ENCODE assay signal across 9 mouse cellular contexts in the genomic region with DNA sequence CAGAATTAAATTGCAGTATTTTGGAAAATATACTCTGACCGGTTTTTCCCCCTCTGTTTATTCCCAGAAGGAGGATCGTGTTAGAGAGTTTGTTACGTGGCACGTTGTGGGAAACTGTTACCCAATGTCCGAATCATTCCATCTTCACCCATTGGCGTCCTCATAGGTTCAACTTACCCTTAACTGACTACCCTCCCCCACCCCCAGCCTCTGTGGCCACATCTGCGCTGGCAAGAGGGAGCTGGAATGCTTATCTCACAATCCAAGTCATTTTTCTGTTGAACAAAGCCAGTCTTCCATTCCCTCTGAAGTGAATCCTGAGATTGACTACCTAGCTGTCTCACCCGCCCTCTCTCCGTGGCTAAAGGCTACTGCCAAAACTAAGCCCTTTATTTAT. TPM values are rescaled to one million over a fixed set of nuclear protein-coding genes. Genes with fewer than 3 reads are reported as not detected.
DNase-seq lines count a peak whose midpoint lies in the region; ATAC-seq lines count a peak whose summit lies in the region.
"Had no signal": no experiment of that assay in that cellular context is flagged by ENCODE, and none has a peak within 500 bp of the region (broad histone marks: within the 10 kb centered on the region; RNA-seq: fewer than 3 reads in every experiment).

No protein-coding gene starts in this region.

- peak overlapping the region; percentile 66 for H3K4me3 ChIP-seq in kidney, embryonic 15.5 days (replicated peaks)
- H3K4me3 ChIP-seq in brown adipose tissue, adult 24 weeks (ENCODE audit: insufficient read depth, low read depth, low read length) = 0 out of 2 replicates have a peak overlapping the region, but pooled peaks have one; percentile 48
- H3K4me3 ChIP-seq in hindbrain, embryonic 15.5 days = no peak overlapping the region
- H3K4me3 ChIP-seq in midbrain, embryonic 16.5 days (ENCODE audit: low read depth, low read length) = no peak overlapping the region

- 0 out of 2 replicates have a peak overlapping the region, but pooled peaks have one; percentile 48 for H3K9ac ChIP-seq in kidney, embryonic 15.5 days
- no peak overlapping the region for H3K9ac ChIP-seq in hindbrain, embryonic 15.5 days
- H3K9ac ChIP-seq in midbrain, embryonic 16.5 days (ENCODE audit: low read depth, low read length) = no peak overlapping the region

- H3K4me2 ChIP-seq in kidney, embryonic 15.5 days = peak overlapping the region; percentile 89
- peak overlapping the region; percentile 54 for H3K4me2 ChIP-seq in hindbrain, embryonic 15.5 days
- peak overlapping the region; percentile 64; the same call in 1 of the 2 replicates for H3K4me2 ChIP-seq in midbrain, embryonic 16.5 days (ENCODE audit: low read length)

- no peaks in the 10 kb centered on the region; the same call in 1 of the 2 replicates for H3K27me3 ChIP-seq in kidney, embryonic 15.5 days
- peaks cover 34% of the 10 kb centered on the region for H3K27me3 ChIP-seq in hindbrain, embryonic 15.5 days
- peaks cover 42% of the 10 kb centered on the region for H3K27me3 ChIP-seq in midbrain, embryonic 16.5 days (ENCODE audit: control insufficient read depth, insufficient read depth, low read depth, low read length)

- WGBS in kidney, embryonic 15.5 days = 32% methylated on average over 9 of the region's 9 CpGs
- 24% methylated on average over 9 of the region's 9 CpGs for WGBS in hindbrain, embryonic 15.5 days
- 22% methylated on average over 9 of the region's 9 CpGs for WGBS in midbrain, embryonic 16.5 days

- peaks cover 56% of the 10 kb centered on the region for H3K4me1 ChIP-seq in kidney, embryonic 15.5 days
- no peaks in the 10 kb centered on the region for H3K4me1 ChIP-seq in brown adipose tissue, adult 24 weeks (ENCODE audit: control insufficient read depth, insufficient read depth, insufficient read length, low read length)
- peaks cover 28% of the 10 kb centered on the region for H3K4me1 ChIP-seq in hindbrain, embryonic 15.5 days (replicated peaks)
- H3K4me1 ChIP-seq in midbrain, embryonic 16.5 days (ENCODE audit: control insufficient read depth, insufficient read depth, low read length) = peaks cover 19% of the 10 kb centered on the region

- peak overlapping the region; percentile 87; the same call in 1 of the 2 replicates for H3K27ac ChIP-seq in kidney, embryonic 15.5 days
- H3K27ac ChIP-seq in brown adipose tissue, adult 24 weeks (replicated peaks; ENCODE audit: low read depth, low read length) = no peak overlapping the region
- 0 out of 2 replicates have a peak overlapping the region, but pooled peaks have one; percentile 52 for H3K27ac ChIP-seq in hindbrain, embryonic 15.5 days (replicated peaks)
- 0 out of 2 replicates have a peak overlapping the region, but pooled peaks have one; percentile 40 for H3K27ac ChIP-seq in midbrain, embryonic 16.5 days (ENCODE audit: low read length)

- no peaks in the 10 kb centered on the region for H3K36me3 ChIP-seq in kidney, embryonic 15.5 days
- no peaks in the 10 kb centered on the region for H3K36me3 ChIP-seq in hindbrain, embryonic 15.5 days
- no peaks in the 10 kb centered on the region for H3K36me3 ChIP-seq in midbrain, embryonic 16.5 days (ENCODE audit: control insufficient read depth, insufficient read depth, low read length)

- no peak for ATAC-seq in kidney, embryonic 15.5 days (replicated peaks; ENCODE audit: low FRiP score)
- ATAC-seq in hindbrain, embryonic 15.5 days (ENCODE audit: low FRiP score, low read depth) = no peak
- no peak for ATAC-seq in midbrain, embryonic 16.5 days
- no peak for ATAC-seq in erythroid progenitor cell, adult 5-6 weeks (replicated peaks; ENCODE audit: low FRiP score, poor library complexity, severe bottlenecking)

- no peaks in the 10 kb centered on the region for H3K9me3 ChIP-seq in kidney, embryonic 15.5 days (replicated peaks)
- 0 out of 2 replicates have a peak, but pooled peaks cover 4% of the 10 kb centered on the region for H3K9me3 ChIP-seq in hindbrain, embryonic 15.5 days
- peaks cover 4% of the 10 kb centered on the region; the same call in 1 of the 2 replicates for H3K9me3 ChIP-seq in midbrain, embryonic 16.5 days (replicated peaks; ENCODE audit: control insufficient read depth, low read length, poor library complexity, severe bottlenecking)

- DNase-seq in kidney, adult 18-20 months = no peak
- DNase-seq in gastrocnemius, postnatal 25 days = no peak
- DNase-seq in B cell, adult 2 months = no peak
- DNase-seq: adrenal gland, postnatal 36 days had no signal

RNA-seq across cellular contexts. Expression of a gene that starts 0.9 kb away (rescaled TPM):
- 123 and 127 TPM in 2 replicates for polyA plus RNA-seq in kidney, embryonic 15.5 days (2015; fragmentation: Nextera tagmentation; extraction: Ambion mirVana)
- polyA plus RNA-seq in brown adipose tissue, adult 24 weeks (2012; ENCODE audit: insufficient read depth, insufficient read length, missing spikeins) = 5.3 and 5.9 TPM in 2 replicates
- 68.7 and 70.2 TPM in 2 replicates for polyA plus RNA-seq in hindbrain, embryonic 15.5 days (2015; fragmentation: Nextera tagmentation; extraction: Ambion mirVana)
- polyA plus RNA-seq in midbrain, embryonic 16.5 days (2015; fragmentation: Nextera tagmentation; extraction: Ambion mirVana) = 47.5 and 57.5 TPM in 2 replicates
- total RNA-seq in erythroid progenitor cell, adult 5-6 weeks (2015; ENCODE audit: low replicate concordance) = 15.1 and 16.8 TPM in 2 replicates
- 13.1 and 13.7 TPM in 2 replicates for total RNA-seq in erythroid progenitor cell, adult 5-6 weeks (2017; ENCODE audit: low replicate concordance)
- 1 to 10 TPM; 2.3 to 3.9 TPM for total RNA-seq in gastrocnemius, postnatal 25 days (2021)

RNA-seq across cellular contexts. Expression of a gene that starts 25.1 kb away (rescaled TPM):
- 10.6 and 11.0 TPM in 2 replicates for polyA plus RNA-seq in kidney, embryonic 15.5 days (2015; fragmentation: Nextera tagmentation; extraction: Ambion mirVana)
- polyA plus RNA-seq in brown adipose tissue, adult 24 weeks (2012; ENCODE audit: insufficient read depth, insufficient read length, missing spikeins) = 8.5 and 8.8 TPM in 2 replicates
- 15.1 and 17.5 TPM in 2 replicates for polyA plus RNA-seq in hindbrain, embryonic 15.5 days (2015; fragmentation: Nextera tagmentation; extraction: Ambion mirVana)
- 12.5 and 14.9 TPM in 2 replicates for polyA plus RNA-seq in midbrain, embryonic 16.5 days (2015; fragmentation: Nextera tagmentation; extraction: Ambion mirVana)
- total RNA-seq in erythroid progenitor cell, adult 5-6 weeks (2015; ENCODE audit: low replicate concordance) = 5.0 and 6.3 TPM in 2 replicates
- 0.64 and 6.3 TPM in 2 replicates for total RNA-seq in erythroid progenitor cell, adult 5-6 weeks (2017; ENCODE audit: low replicate concordance)
- 1 to 10 TPM; 4.1 to 5.8 TPM for total RNA-seq in gastrocnemius, postnatal 25 days (2021)

RNA-seq across cellular contexts. Expression of a gene that starts 25.5 kb away (rescaled TPM):
- 21.5 and 23.4 TPM in 2 replicates for polyA plus RNA-seq in kidney, embryonic 15.5 days (2015; fragmentation: Nextera tagmentation; extraction: Ambion mirVana)
- polyA plus RNA-seq in brown adipose tissue, adult 24 weeks (2012; ENCODE audit: insufficient read depth, insufficient read length, missing spikeins) = 20.9 and 29.3 TPM in 2 replicates
- 19.1 and 20.4 TPM in 2 replicates for polyA plus RNA-seq in hindbrain, embryonic 15.5 days (2015; fragmentation: Nextera tagmentation; extraction: Ambion mirVana)
- polyA plus RNA-seq in midbrain, embryonic 16.5 days (2015; fragmentation: Nextera tagmentation; extraction: Ambion mirVana) = 23.2 and 23.9 TPM in 2 replicates
- 9.2 and 11.2 TPM in 2 replicates for total RNA-seq in erythroid progenitor cell, adult 5-6 weeks (2015; ENCODE audit: low replicate concordance)
- 2.3 TPM in 1 of 2 replicates, not detected in the other for total RNA-seq in erythroid progenitor cell, adult 5-6 weeks (2017; ENCODE audit: low replicate concordance)
- 10 to 100 TPM; 10.7 to 13.2 TPM for total RNA-seq in gastrocnemius, postnatal 25 days (2021)

RNA-seq across cellular contexts. Expression of a gene that starts 28.4 kb away (rescaled TPM):
- polyA plus RNA-seq in kidney, embryonic 15.5 days (2015; fragmentation: Nextera tagmentation; extraction: Ambion mirVana) = 0.36 and 0.49 TPM in 2 replicates
- polyA plus RNA-seq in brown adipose tissue, adult 24 weeks (2012; ENCODE audit: insufficient read depth, insufficient read length, missing spikeins) = 0.28 TPM in 1 of 2 replicates, not detected in the other
- 0.17 and 0.34 TPM in 2 replicates for polyA plus RNA-seq in hindbrain, embryonic 15.5 days (2015; fragmentation: Nextera tagmentation; extraction: Ambion mirVana)
- 0.34 TPM in 1 of 2 replicates, not detected in the other for polyA plus RNA-seq in midbrain, embryonic 16.5 days (2015; fragmentation: Nextera tagmentation; extraction: Ambion mirVana)
- 1.7 and 2.9 TPM in 2 replicates for total RNA-seq in erythroid progenitor cell, adult 5-6 weeks (2015; ENCODE audit: low replicate concordance)
- 8.6 and 10.7 TPM in 2 replicates for total RNA-seq in erythroid progenitor cell, adult 5-6 weeks (2017; ENCODE audit: low replicate concordance)
- total RNA-seq in gastrocnemius, postnatal 25 days (2021) = not detected

Comparison
In these comparisons a context has a peak if more than half of its experiments do, and no peak if none do; other contexts are left out.
1. H3K4me3 ChIP-seq: peak in kidney, embryonic 15.5 days (single experiment) and brown adipose tissue, adult 24 weeks (single experiment); none in hindbrain, embryonic 15.5 days (single experiment) and midbrain, embryonic 16.5 days (single experiment).
2. Peak in every context shown above with its lines, with median percentiles within 50 percentile points of each other: H3K4me2 ChIP-seq.